Mouse (Mus musculus) embryo, embryonic 11 days (tissue): ENCODE results near the gene Scn3b.

ENCODE experiments used
- DNase-seq: peaks from one replicate; pipeline ENCODE4 v3.0.0-alpha.2; 2015

Gene Scn3b

GRCm38 (mm10) chr9:40318771-40319170 lies 49.8 kb downstream of the Scn3b start:
- DNase-seq: no peak

DNA sequence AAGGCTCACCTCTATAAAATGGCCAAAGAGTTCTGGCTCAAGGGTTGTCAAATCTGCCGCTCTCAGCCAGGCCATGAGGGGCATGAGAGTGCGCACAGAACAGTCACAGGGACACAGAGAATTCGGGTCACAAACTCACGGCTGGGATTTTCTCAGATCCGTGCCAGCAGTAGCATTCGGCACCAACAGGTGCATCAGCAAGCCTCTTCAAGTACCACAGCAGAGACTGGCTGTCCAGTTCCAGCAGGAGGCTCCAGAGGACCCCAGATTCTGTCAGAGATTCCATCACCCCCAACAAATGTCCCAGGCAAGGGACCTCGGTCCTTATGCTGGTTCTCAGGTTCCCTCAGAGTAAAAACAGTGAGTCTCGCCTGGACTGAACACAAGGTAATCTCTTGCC lies 51.4 kb downstream of the Scn3b start:
- DNase-seq: no peak

- peak; percentile 73 for DNase-seq
Observed at GRCm38 (mm10) chr9:40320879-40321667, 52.1 kb downstream of the Scn3b start.

DNA sequence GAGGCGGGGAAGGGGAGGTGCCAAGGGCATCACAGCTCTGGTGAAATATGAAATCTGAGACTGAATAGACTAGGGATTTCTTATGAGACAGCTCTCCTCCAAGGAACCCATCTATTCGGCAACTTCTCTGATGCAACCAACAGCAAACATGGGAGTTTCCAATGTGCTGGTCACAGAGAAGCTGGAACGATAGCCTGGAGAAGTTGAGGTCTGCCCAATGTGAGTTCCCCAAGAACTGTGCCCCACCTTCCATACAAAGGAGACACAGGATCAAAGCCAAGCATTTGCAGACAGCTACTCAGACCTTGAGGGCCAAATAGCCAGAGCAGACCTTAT lies 52.6 kb downstream of the Scn3b start:
- DNase-seq: no peak

GRCm38 (mm10) chr9:40322372-40322771 lies 53.4 kb downstream of the Scn3b start:
- DNase-seq: no peak

DNA sequence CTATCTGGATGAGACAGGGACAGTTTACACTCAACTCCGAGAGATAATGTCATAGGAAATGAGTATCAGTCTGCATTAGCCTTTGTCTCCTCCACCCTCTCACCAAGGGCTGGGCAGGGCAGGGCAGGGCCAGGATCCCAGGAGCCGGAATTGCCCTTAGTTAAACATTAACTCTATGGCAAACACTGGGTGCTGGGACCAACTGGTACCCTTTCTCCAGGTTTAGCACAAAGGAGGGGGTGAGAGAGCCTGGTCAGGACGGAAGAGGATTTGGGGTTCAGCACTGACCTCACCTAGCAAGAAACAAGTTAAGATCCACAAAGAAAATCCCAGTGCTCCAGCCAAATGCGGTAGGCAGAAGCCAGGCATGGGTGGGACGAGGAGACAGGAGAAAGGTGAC lies 54.2 kb downstream of the Scn3b start:
- DNase-seq: no peak

DNA sequence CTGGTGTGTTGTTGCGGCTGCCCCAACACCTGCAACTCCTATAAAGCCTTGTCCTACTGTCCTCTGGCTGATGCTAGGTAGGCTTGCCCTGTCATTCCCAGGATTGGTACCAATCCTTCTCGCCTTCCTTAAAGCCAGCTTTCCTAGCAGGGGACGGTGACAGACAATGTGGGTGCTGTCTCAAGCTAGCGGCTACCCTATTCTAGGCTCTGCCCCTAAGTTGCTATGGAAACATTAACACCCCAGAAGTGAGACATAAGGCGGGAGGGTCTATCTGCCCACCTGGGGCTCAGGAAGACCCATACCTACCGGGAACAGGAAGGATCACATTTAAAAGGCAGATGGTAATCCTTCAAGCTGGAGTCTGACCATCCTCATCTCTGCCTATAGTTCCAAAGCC lies 54.8 kb downstream of the Scn3b start:
- no peak for DNase-seq

DNA sequence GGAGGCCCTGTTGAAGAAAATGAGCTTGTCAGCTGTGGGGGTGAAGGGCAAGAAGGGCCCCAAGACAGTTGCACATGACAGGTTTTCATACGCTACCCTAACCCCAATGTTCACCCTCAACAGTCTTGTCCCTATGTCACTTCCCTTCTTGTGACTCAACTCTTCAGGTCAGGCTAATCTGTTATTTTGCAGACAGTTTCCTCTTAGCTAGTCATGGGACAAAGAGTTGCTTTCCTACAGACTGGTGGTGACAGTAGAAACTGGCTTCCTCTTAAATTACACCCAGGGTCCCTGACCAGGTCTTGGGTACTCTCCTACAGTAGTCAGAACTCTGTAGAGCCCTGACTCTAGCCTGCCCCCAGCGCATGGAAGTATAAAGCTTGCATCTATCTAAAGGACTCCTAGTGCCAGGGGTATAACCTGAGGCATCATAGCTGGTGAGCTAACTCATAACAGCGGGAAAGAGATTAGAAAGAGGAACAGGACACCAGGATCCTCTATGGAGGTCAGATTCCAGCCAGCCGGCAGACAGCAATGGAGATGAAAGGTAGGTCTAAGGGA lies 55.3 kb downstream of the Scn3b start:
- no peak for DNase-seq

DNA sequence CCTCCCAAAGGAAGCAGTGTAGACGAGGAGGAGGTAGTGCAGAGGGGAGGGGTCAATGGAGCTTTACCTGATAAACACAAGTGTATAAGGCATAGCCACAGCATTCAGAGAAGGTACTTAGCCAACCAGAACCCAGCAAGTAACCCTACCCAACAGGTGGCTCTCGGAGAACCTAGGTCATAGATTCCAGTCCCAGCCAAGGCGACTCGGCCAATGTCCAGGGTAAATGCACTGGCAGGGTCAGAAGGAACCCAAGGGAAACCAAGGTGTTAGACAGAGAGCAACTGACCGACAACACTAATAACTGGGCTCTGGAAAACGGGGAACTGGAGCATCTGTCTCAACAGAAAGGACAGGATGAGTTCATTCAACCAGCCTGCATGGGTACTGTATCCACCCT lies 55.8 kb downstream of the Scn3b start:
- no peak for DNase-seq

DNA sequence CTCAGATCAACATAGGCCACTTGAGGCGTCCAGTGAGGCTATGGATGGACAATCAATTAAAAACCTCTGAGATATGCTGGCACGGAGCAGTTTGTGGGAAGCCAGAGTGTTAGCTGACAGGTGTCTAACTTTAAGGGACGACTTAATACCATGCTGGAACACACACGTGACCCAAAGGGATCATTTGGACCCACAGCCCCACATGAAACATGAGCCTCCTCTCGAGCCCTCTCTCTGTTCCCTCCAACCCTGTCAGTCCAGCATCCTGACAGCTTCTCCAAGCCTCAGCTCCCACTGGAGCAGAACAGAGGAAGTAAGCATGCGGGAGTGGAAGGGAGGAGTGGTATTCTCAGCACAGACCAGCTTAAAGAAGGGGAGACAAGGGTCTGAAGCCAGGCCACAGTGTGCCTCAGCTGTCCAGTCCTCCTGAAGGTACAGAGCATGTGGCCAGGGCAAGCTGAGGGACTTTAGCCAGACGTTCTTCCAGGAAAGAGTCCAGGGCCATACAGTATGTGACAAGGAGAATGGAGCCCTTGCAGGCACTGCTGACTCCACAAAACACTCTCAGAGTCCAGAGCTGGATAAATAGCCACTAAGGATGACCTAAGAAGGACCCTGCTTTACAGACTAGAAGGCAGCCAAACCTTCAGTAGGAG lies 57.4 kb downstream of the Scn3b start:
- no peak for DNase-seq

DNA sequence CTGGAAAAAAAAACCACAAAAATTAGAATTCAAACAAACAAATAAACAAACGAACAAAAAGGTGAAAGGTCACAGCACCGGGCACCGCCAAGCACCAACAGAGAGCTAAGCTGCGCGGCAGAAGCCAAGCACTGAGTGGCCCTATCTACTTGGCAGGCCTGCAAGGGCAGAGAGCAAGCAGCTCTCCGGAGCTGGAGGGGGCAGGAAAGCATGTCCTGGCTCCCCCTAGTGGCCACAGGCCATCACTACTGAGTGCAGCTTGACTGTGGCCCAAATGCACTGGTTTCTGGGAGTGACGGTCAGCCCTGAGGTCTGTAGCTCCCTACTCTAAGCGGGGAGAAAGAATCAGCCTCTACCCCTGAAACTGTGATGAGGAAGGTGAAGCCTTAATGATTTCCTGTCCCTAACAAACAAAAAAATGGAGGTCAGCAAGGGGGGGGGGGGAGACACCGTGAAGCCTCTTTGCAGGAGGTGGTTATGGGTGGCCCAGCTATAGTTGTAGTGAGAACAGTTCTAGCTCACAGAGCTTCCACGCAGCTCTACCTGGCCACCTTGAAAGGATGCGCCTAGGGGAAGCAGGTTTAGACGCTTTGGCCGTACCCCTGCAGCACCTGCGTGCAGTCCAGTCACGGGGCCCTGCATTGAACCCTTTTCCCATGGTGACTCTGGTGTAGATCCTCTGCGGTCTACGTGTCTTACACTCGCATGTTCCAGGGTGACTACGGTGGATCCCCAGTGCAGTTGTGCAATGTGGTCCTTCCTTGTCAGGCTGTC lies 61.8 kb downstream of the Scn3b start:
- DNase-seq: peak; percentile 90

DNA sequence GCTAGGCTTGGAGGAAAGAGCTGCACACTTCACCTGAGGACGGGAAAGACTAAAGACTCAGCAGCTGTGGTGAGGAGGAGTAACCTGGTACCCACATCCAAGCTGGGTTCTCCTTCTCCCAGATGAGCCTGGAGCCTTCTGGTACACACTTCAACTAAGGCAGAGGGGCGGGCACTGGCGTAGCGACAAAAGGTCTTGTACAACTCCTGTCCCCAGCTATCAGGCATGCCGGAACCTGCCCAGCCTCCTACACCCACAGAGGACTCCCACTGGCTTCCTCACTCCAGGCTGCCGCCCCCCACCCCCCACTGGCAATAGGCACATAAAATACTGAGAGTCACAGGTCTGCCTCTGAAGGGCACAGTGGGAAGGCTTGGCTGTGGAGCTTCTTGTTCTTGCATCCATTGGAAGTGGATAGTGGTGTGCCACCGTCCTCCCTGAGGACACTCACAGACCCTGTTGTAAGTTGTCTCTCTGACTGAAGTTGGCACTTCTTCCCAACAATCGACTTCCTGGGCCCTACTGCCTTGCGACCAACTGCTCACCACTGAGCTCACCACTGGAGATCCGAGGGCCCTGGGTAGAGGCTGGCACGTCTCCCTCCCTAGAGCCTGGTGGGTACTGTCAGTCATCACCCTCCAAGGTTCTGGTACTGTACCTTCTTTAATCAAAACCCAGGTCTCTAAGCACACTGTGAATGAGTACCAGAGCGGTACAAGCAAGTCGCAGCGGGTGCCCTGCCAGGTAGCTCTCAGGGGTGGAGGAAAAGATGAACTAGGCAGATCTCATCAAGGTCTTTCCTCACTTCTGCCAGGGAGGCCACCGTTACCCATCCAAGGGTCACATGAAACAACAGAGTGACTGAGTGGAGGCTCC lies 62.6 kb downstream of the Scn3b start:
- no peak for DNase-seq

DNA sequence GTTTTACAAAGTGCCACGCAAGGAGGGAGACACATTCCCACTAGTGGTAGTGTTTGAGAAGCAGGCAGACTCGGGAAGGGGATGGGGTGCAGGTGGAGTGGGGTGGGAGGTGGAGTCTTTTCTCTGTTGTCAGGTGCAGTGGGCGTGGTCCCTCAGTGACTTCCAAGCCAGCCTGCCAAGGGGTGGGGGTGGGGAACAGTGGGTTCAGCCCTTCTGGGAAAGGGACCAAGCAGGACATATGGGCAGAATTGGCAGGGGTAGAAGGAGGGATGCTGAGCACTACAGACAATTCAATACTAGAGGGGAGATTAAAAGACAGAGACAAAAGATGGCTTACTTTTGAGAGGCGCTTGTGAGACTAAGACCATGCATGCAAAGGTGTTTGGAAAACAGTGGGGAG lies 63.3 kb downstream of the Scn3b start:
- no peak for DNase-seq

DNA sequence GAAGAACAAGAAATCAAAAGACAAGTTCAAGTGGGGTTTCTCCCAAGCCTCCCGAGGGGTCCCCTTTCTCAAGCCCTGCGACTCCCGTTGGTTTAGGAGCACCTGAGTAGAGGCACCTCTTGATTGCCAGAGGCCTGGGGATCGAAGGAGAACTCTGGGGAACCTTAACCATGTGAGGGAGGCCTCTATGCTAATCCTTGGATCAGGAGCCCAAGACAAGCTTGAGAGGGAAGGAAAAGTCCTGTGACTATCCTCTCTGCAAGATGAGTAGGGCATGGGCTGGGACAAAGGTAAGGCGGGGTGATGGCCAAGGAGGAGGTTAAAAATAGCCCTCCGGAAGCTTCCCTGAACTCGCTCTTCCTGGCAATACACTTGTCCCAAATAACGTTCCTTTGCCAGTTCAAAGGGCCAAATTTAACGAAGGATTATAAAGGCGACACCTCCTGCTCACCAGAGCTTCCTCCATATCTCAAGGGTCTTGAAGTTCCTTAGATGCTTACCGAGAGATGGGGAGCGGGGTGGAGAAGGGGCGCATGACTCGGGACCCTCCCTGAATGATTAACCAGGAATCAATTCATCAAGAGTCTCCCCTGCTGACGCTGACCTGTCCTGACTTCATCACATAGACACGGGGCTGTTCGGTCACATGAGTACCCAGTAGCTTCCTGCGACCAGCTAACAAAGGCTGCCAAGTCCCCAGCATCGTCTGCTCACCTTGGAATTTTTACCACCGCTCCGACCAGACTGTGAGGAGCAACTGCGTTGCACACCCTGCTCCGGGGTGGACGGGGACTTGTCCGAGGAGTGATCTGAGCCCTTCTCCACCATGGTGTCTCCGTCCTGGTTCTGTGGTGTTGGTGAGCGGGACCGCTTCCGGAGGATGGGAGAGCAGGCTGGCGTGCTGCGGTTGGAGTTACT lies 64.0 kb downstream of the Scn3b start:
- DNase-seq: no peak

DNA sequence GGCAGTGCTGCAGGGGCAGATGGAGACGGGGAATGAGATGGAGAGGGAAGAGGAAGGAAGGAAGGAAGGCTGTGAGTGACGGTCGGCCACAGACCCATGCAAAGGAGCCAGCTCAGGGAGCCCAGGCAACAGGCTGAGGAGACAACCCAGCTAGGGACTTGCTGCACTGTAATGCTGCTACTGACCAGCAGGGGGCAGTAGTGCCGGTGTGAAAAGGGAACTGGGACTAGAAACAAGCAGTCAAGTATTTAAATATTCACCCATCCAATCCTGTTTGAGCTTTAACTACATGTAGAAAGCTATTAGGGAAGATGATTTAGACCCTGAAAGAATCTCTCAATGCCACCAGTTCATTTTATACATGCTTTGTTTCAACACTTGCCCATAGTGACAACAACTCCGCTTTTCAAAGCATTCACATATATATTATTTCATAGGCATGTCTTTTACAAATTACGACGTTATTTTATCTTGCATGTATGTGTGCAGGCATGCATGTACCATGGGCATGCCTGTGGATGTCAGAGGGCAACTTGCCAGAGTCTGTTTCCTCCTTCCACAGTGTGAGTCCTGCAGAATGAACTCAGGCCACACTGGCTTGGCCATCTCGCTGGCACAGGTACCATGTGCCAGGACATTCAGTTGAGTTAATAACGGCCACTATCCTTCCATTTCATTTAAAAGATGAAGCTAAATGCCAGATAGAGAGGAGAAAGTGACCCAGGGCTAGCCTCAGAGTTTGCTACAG lies 64.8 kb downstream of the Scn3b start:
- peak; percentile 62 for DNase-seq

DNA sequence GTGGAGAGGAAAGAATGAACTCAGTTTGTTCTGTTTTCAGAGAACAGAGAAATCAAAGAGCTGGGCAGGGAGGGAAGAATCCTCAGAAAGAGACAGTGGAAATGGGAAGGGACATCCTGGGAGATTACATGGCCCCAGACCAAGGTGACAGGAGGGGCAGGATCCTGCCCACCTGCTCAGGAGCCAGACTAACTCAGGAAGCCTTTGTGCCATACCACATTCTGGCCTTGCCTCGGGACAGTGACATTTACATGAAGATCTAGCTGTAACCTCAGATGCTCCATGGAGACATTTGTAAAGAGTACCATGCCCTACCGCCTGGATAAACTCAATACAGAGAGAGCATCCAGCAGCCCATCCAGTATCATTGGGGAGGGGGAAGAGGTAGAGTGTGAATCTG lies 65.6 kb downstream of the Scn3b start:
- DNase-seq: no peak

DNA sequence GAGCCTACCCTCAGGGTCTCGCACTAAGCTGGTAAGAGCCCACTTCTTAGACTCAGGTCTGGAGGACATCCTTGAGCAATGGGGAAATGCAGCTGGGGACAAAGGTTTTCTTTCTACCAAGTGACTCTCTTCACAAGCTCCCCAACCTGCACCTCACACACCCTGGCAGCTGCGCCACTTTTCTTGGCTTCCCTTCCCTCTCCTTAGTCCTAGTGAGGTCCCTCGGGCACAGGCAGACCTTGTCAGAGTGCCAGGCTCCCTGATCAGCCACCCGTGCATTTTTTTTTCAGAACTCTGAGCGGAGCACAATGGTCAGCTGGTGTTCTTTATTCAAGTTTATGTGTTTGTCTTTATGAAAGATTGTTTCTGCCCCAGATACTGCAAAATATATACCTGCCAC lies 67.7 kb downstream of the Scn3b start:
- DNase-seq: no peak

- DNase-seq: no peak
Observed at GRCm38 (mm10) chr9:40337131-40337820, 68.3 kb downstream of the Scn3b start.

- no peak for DNase-seq
Observed at GRCm38 (mm10) chr9:40339578-40339977, 70.6 kb downstream of the Scn3b start.
